Mouse (Mus musculus) testis, adult 2 months (tissue): ENCODE data around the gene Kcnip4. TPM values are rescaled to one million over a fixed set of nuclear protein-coding genes. Genes with fewer than 3 reads are reported as not detected.

Experiments
- H3K27ac ChIP-seq: fragments of 200-500 bp; 2 replicates; pipeline ENCODE4 v1.5.1; 2012; ENCODE audit warnings: low read depth, low read length; ENCODE audit not compliant: control insufficient read depth, insufficient read depth
- H3K27me3 ChIP-seq: fragments of 200-500 bp; 2 replicates; pipeline ENCODE4 v1.6.1; 2012; ENCODE audit warnings: mild to moderate bottlenecking, low read length, moderate library complexity; ENCODE audit not compliant: control insufficient read depth, insufficient read depth
- H3K36me3 ChIP-seq: fragments of 200-500 bp; 2 replicates; pipeline ENCODE4 v1.6.1; 2012; ENCODE audit warnings: mild to moderate bottlenecking, low read length; ENCODE audit not compliant: control insufficient read depth, insufficient read depth
- H3K4me1 ChIP-seq: fragments of 200-500 bp; 2 replicates; pipeline ENCODE4 v1.6.1; 2012; ENCODE audit warnings: low read length; ENCODE audit not compliant: control insufficient read depth, insufficient read depth
- H3K4me3 ChIP-seq: fragments of 200-500 bp; 2 replicates; pipeline ENCODE4 v1.5.1; 2012; ENCODE audit warnings: low read depth, mild to moderate bottlenecking, low read length, moderate library complexity, mixed read lengths; ENCODE audit not compliant: control insufficient read depth
- CTCF ChIP-seq: fragments of 200-500 bp; IDR thresholded peaks from 2 replicates; pipeline ENCODE4 v1.5.1; 2012; ENCODE audit warnings: low read depth, mild to moderate bottlenecking, inconsistent platforms, low read length, moderate library complexity; ENCODE audit not compliant: control insufficient read depth, insufficient read depth, insufficient replicate concordance
- POLR2A ChIP-seq: fragments of 200-500 bp; IDR thresholded peaks from 2 replicates; pipeline ENCODE4 v1.6.1; 2012; ENCODE audit warnings: low read depth, mild to moderate bottlenecking, inconsistent platforms, low read length, moderate library complexity; ENCODE audit not compliant: control insufficient read depth
- polyA plus RNA-seq: library from polyadenylated mRNA; depleted of rRNA; stranded (reverse); fragments of >200 nt; gene quantifications from 2 replicates; pipeline ENCODE4 v1.2.3, GENCODE M21; 2012

The Kcnip4 gene
- polyA plus RNA-seq, 1 experiment: 2.2 TPM

- no peak for TF ChIP-seq POLR2A
- TF ChIP-seq CTCF: no peak
- no peaks in the 10 kb centered on the region for H3K4me1 ChIP-seq
- no peaks in the 10 kb centered on the region for H3K36me3 ChIP-seq
- H3K27ac ChIP-seq: no peak overlapping the region
- no peaks in the 10 kb centered on the region for H3K27me3 ChIP-seq
- no peak overlapping the region for H3K4me3 ChIP-seq
Measured at GRCm38 (mm10) chr5:48563996-48564587, 960.6 kb downstream of the Kcnip4 start.

GRCm38 (mm10) chr5:48551753-48552152 is 973.0 kb downstream of the Kcnip4 start:
- Histone ChIP-seq H3K36me3 (no peaks in the 10 kb centered on the region), H3K27ac (no peak overlapping the region), H3K4me3 (no peak overlapping the region), H3K4me1 (no peaks in the 10 kb centered on the region), H3K27me3 (no peaks in the 10 kb centered on the region)
- TF ChIP-seq CTCF (no peak), POLR2A (no peak)

DNA sequence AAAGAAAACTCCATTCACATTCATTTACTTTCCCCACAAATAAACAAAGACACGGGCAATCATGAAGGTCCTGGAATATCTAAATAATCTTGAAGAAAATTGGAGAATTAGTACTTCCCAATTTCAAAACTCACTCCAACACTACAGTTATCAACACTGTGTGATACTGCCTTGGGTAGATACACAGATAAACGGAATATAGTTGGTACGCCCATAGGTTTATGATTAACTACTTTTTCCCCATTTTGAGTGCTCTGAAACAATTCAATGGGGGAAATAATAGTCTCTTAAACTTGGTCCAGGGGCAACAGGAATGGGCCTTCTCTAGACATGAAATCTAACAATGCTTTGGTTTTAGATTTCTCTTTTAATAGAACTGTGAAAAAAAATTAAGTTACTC is 978.9 kb downstream of the Kcnip4 start:
- Histone ChIP-seq H3K27me3 (no peaks in the 10 kb centered on the region), H3K4me1 (no peaks in the 10 kb centered on the region), H3K27ac (no peak overlapping the region), H3K36me3 (no peaks in the 10 kb centered on the region), H3K4me3 (no peak overlapping the region)
- TF ChIP-seq CTCF: no peak
- TF ChIP-seq POLR2A: no peak

- Histone ChIP-seq H3K4me3 (no peak overlapping the region), H3K36me3 (no peaks in the 10 kb centered on the region), H3K27ac (no peak overlapping the region), H3K27me3 (no peaks in the 10 kb centered on the region), H3K4me1 (no peaks in the 10 kb centered on the region)
- TF ChIP-seq POLR2A (no peak), CTCF (no peak)
Measured at GRCm38 (mm10) chr5:48544784-48545734, 979.6 kb downstream of the Kcnip4 start.

DNA sequence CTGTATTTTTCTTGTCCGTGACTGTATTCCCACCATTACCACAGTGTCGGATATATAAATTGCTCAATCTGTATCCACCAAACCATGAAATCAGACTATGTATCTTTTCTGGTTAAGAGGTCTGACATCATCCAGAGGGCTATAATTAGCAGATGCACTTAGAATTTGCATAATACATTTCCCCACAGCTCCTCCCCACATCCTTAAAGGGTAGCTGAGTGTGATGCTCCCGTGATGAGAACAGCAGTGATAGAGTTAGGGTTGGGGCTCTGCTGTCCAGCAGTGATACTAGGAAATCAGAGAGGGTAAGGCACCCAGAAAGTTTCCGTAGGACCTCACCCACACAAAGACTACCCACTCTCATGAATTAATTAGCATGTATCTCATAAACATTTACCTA is 1006.7 kb downstream of the Kcnip4 start:
- Histone ChIP-seq H3K27me3 (no peaks in the 10 kb centered on the region), H3K4me3 (no peak overlapping the region), H3K27ac (no peak overlapping the region), H3K36me3 (no peaks in the 10 kb centered on the region), H3K4me1 (no peaks in the 10 kb centered on the region)
- TF ChIP-seq CTCF: no peak
- TF ChIP-seq POLR2A: no peak

GRCm38 (mm10) chr5:48513354-48513753 is 1011.4 kb downstream of the Kcnip4 start:
- Histone ChIP-seq H3K36me3 (no peaks in the 10 kb centered on the region), H3K4me3 (no peak overlapping the region), H3K27me3 (no peaks in the 10 kb centered on the region), H3K27ac (no peak overlapping the region), H3K4me1 (no peaks in the 10 kb centered on the region)
- no peak for TF ChIP-seq CTCF
- TF ChIP-seq POLR2A: no peak

DNA sequence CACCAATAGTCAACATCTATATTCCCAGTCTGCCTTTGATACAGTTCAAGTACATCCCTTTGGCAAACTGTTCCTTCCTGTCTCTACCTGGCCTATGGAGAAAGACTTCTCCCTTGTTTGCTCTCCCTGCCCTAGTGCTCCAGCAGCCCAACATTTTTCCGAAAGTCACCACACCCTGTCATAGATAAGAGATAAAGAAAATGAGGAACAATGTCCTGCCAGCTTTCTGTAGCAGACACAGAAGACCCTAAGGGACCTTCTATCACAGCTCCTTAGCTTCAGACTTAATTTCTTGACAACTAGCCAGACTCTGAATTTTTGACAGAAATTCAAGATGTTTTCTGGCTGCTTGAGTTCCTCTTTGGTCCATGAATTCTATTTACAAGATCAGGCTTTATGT is 1013.4 kb downstream of the Kcnip4 start:
- TF ChIP-seq POLR2A (no peak), CTCF (no peak)

More for the DNA sequence above, 1013.4 kb downstream of the Kcnip4 start:
- no peak overlapping the region for H3K4me3 ChIP-seq
- no peaks in the 10 kb centered on the region for H3K36me3 ChIP-seq
- no peaks in the 10 kb centered on the region for H3K4me1 ChIP-seq
- H3K27me3 ChIP-seq: no peaks in the 10 kb centered on the region
- no peak overlapping the region for H3K27ac ChIP-seq
